Comparison of ENCODE assay signal across 24 mouse cellular contexts in the genomic region with DNA sequence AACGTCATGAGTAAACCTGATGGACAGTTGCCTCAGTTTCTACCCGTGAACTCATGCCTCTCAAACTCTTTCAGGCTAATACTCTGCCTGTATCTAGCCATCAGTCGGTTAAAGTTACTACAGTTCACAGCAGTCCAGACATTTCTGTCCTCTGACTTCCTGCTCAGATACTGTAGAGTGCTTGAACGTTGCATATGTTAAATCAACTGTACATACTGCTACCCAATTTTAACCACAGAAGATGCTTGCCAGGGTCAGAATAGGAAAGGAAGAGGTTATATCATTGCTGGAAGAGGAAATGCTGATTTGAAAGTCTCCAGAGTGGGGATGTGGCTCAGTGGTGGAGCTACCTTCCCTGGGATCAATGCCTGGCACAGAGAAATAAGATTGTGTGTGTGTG. TPM values are rescaled to one million over a fixed set of nuclear protein-coding genes. Genes with fewer than 3 reads are reported as not detected.
A peak's percentile ranks its signal among the peaks of the same experiment; 100 is the strongest.
DNase-seq lines count a peak whose midpoint lies in the region; ATAC-seq and TF ChIP-seq lines count a peak whose summit lies in the region.
"Had no signal": no experiment of that assay in that cellular context is flagged by ENCODE, and none has a peak within 500 bp of the region (broad histone marks: within the 10 kb centered on the region; RNA-seq: fewer than 3 reads in every experiment).

No protein-coding gene starts in this region.

- peak; percentile 6 for DNase-seq in liver, adult 2 months (ENCODE audit: extremely low read depth, low read depth, low spot score)
- DNase-seq in liver, postnatal 0 days = no peak
- DNase-seq in heart, postnatal 36 days = no peak
- DNase-seq in spleen, postnatal 36 days (ENCODE audit: low spot score in 2 of 2) = no peak
- no peak for DNase-seq in lung, postnatal 10 days
- DNase-seq: adrenal gland, postnatal 10 days; adrenal gland, postnatal 36 days; cerebellum, adult 18-20 months; cerebellum, adult 9-10 months; cerebellum, postnatal 14 days; forebrain, postnatal 0 days; gastrocnemius, adult 2 months; gastrocnemius, postnatal 14 days had no signal

- no peak overlapping the region for H3K9ac ChIP-seq in liver, adult 2 months (ENCODE audit: low read depth, low read length)
- H3K9ac ChIP-seq in liver, postnatal 0 days (replicated peaks) = no peak overlapping the region
- no peak overlapping the region for H3K9ac ChIP-seq in intestine, embryonic 15.5 days
- H3K9ac ChIP-seq: embryonic facial prominence, embryonic 12.5 days; embryonic facial prominence, embryonic 15.5 days; forebrain, postnatal 0 days; heart, embryonic 13.5 days; hindbrain, embryonic 13.5 days had no signal

- intact Hi-C loops in heart, postnatal 36 days (cut with DNase I) = no loop called here

- WGBS in liver, adult 2 months = 74% methylated on average over 4 of the region's 4 CpGs
- WGBS in liver, postnatal 0 days (ENCODE audit: insufficient replicate concordance) = 42% methylated on average over 4 of the region's 4 CpGs
- 80% methylated on average over 4 of the region's 4 CpGs for WGBS in intestine, embryonic 15.5 days

- TF ChIP-seq POLR2A in liver, adult 2 months (IDR thresholded peaks at IDR 0.05; ENCODE audit: extremely low read depth, insufficient read depth, low read length) = no peak

- TF ChIP-seq EP300 in liver, postnatal 0 days (IDR thresholded peaks at IDR 0.05; ENCODE audit: low read depth) = no peak

- no peak for TF ChIP-seq CTCF in liver, adult 2 months (IDR thresholded peaks at IDR 0.05; ENCODE audit: low read depth, low read length)
- TF ChIP-seq CTCF in liver, postnatal 0 days (IDR thresholded peaks at IDR 0.05; ENCODE audit: low read depth) = no peak

- no peaks in the 10 kb centered on the region for H3K9me3 ChIP-seq in liver, postnatal 0 days (ENCODE audit: low read length)
- no peaks in the 10 kb centered on the region for H3K9me3 ChIP-seq in intestine, embryonic 15.5 days
- H3K9me3 ChIP-seq: embryonic facial prominence, embryonic 12.5 days; embryonic facial prominence, embryonic 15.5 days; heart, embryonic 13.5 days; hindbrain, embryonic 10.5 days; hindbrain, embryonic 13.5 days had no signal

- no peak overlapping the region for H3K27ac ChIP-seq in liver, adult 2 months (replicated peaks; ENCODE audit: insufficient read depth, low read depth, low read length)
- H3K27ac ChIP-seq in liver, postnatal 0 days (ENCODE audit: low read depth) = no peak overlapping the region
- no peak overlapping the region for H3K27ac ChIP-seq in intestine, embryonic 15.5 days
- H3K27ac ChIP-seq: embryonic facial prominence, embryonic 12.5 days; embryonic facial prominence, embryonic 15.5 days; gastrocnemius, adult 2 months; heart, embryonic 13.5 days; hindbrain, embryonic 10.5 days; hindbrain, embryonic 13.5 days had no signal

- H3K4me2 ChIP-seq in liver, postnatal 0 days (ENCODE audit: low read depth, low read length) = no peak overlapping the region
- no peak overlapping the region for H3K4me2 ChIP-seq in intestine, embryonic 15.5 days (replicated peaks)
- H3K4me2 ChIP-seq: embryonic facial prominence, embryonic 12.5 days; embryonic facial prominence, embryonic 15.5 days; heart, embryonic 13.5 days; hindbrain, embryonic 13.5 days had no signal

- ATAC-seq in liver, postnatal 0 days = no peak
- ATAC-seq in common myeloid progenitor, adult 5-6 weeks (replicated peaks; ENCODE audit: low read depth, poor library complexity, severe bottlenecking) = peak; percentile 76
- peak; percentile 39 for ATAC-seq in megakaryocyte, adult 5-6 weeks (ENCODE audit: poor library complexity, severe bottlenecking)
- ATAC-seq in intestine, embryonic 15.5 days = no peak
- ATAC-seq: forebrain, embryonic 14.5 days; forebrain, postnatal 0 days; hindbrain, embryonic 16.5 days; Patski had no signal

- no peaks in the 10 kb centered on the region for H3K27me3 ChIP-seq in liver, adult 2 months (ENCODE audit: control insufficient read depth, insufficient read depth, low read length)
- H3K27me3 ChIP-seq in liver, postnatal 0 days (ENCODE audit: insufficient read depth, low read length) = no peaks in the 10 kb centered on the region
- no peaks in the 10 kb centered on the region for H3K27me3 ChIP-seq in intestine, embryonic 15.5 days (replicated peaks)
- H3K27me3 ChIP-seq: embryonic facial prominence, embryonic 12.5 days; embryonic facial prominence, embryonic 15.5 days; heart, embryonic 13.5 days; hindbrain, embryonic 13.5 days; Patski had no signal

- H3K4me3 ChIP-seq in liver, adult 2 months (ENCODE audit: insufficient read depth, low read depth, low read length) = no peak overlapping the region
- H3K4me3 ChIP-seq in liver, postnatal 0 days (ENCODE audit: low read depth, low read length) = no peak overlapping the region
- no peak overlapping the region for H3K4me3 ChIP-seq in intestine, embryonic 15.5 days (replicated peaks)
- H3K4me3 ChIP-seq: embryonic facial prominence, embryonic 12.5 days; embryonic facial prominence, embryonic 15.5 days; gastrocnemius, adult 2 months; heart, embryonic 13.5 days; hindbrain, embryonic 10.5 days; hindbrain, embryonic 13.5 days had no signal

- H3K79me2 ChIP-seq in liver, adult 2 months (ENCODE audit: control insufficient read depth, insufficient read depth, low read length) = no peaks in the 10 kb centered on the region

- no peaks in the 10 kb centered on the region for H3K4me1 ChIP-seq in liver, adult 2 months (ENCODE audit: control insufficient read depth, insufficient read depth, low read length)
- H3K4me1 ChIP-seq in liver, postnatal 0 days (ENCODE audit: insufficient read depth) = no peaks in the 10 kb centered on the region
- H3K4me1 ChIP-seq in intestine, embryonic 15.5 days (replicated peaks) = no peaks in the 10 kb centered on the region
- H3K4me1 ChIP-seq: embryonic facial prominence, embryonic 12.5 days; embryonic facial prominence, embryonic 15.5 days; heart, embryonic 13.5 days; hindbrain, embryonic 13.5 days had no signal

- H3K36me3 ChIP-seq in liver, adult 2 months (ENCODE audit: control insufficient read depth, insufficient read depth, low read length) = peaks cover 9% of the 10 kb centered on the region
- H3K36me3 ChIP-seq in liver, postnatal 0 days (replicated peaks; ENCODE audit: insufficient read depth, low read length) = peaks cover 4% of the 10 kb centered on the region
- H3K36me3 ChIP-seq in intestine, embryonic 15.5 days = peaks cover 9% of the 10 kb centered on the region; the same call in 1 of the 2 replicates

RNA-seq across cellular contexts. Expression of a gene that starts 24.7 kb away (rescaled TPM):
- total RNA-seq in liver, adult 2 months (2014; rRNA removed) = 10.3 and 10.8 TPM in 2 replicates
- 9.7 and 11.5 TPM in 2 replicates for polyA plus RNA-seq in liver, adult 2 months (2012; rRNA removed)
- polyA plus RNA-seq in liver, postnatal 0 days (2015; fragmentation: Nextera tagmentation; extraction: Ambion mirVana) = 20.3 and 20.9 TPM in 2 replicates
- total RNA-seq in common myeloid progenitor, adult 5-6 weeks (2017) = 37.9 and 38.4 TPM in 2 replicates
- total RNA-seq in megakaryocyte, adult 5-6 weeks (2015) = 46.7 and 70.9 TPM in 2 replicates
- 24.0 and 25.4 TPM in 2 replicates for total RNA-seq in megakaryocyte, adult 5-6 weeks (2017)
- total RNA-seq in heart, postnatal 36 days (2021) = 10 to 100 TPM; 20.2 to 21.0 TPM
- 64.2 and 68.9 TPM in 2 replicates for polyA plus RNA-seq in intestine, embryonic 15.5 days (2015; fragmentation: Nextera tagmentation; extraction: Ambion mirVana)

RNA-seq across cellular contexts. Expression of a gene that starts 29.6 kb away (rescaled TPM):
- 67.1 and 70.9 TPM in 2 replicates for total RNA-seq in liver, adult 2 months (2014; rRNA removed)
- 37.4 and 74.5 TPM in 2 replicates for polyA plus RNA-seq in liver, adult 2 months (2012; rRNA removed)
- 15.0 and 17.4 TPM in 2 replicates for polyA plus RNA-seq in liver, postnatal 0 days (2015; fragmentation: Nextera tagmentation; extraction: Ambion mirVana)
- 15.0 and 16.9 TPM in 2 replicates for total RNA-seq in common myeloid progenitor, adult 5-6 weeks (2017)
- total RNA-seq in megakaryocyte, adult 5-6 weeks (2015) = 12.4 and 14.3 TPM in 2 replicates
- 7.2 and 9.6 TPM in 2 replicates for total RNA-seq in megakaryocyte, adult 5-6 weeks (2017)
- total RNA-seq in heart, postnatal 36 days (2021) = 10 to 100 TPM; 59.8 to 62.9 TPM
- 18.1 and 20.8 TPM in 2 replicates for polyA plus RNA-seq in intestine, embryonic 15.5 days (2015; fragmentation: Nextera tagmentation; extraction: Ambion mirVana)

RNA-seq across cellular contexts. Expression of a gene that starts 59.4 kb away (rescaled TPM):
- total RNA-seq in liver, adult 2 months (2014; rRNA removed) = 1.1 and 1.5 TPM in 2 replicates
- polyA plus RNA-seq in liver, adult 2 months (2012; rRNA removed) = 0.35 and 0.50 TPM in 2 replicates
- 1.5 TPM in 2 replicates for polyA plus RNA-seq in liver, postnatal 0 days (2015; fragmentation: Nextera tagmentation; extraction: Ambion mirVana)
- total RNA-seq in common myeloid progenitor, adult 5-6 weeks (2017) = 21.9 and 34.1 TPM in 2 replicates
- 21.0 and 22.1 TPM in 2 replicates for total RNA-seq in megakaryocyte, adult 5-6 weeks (2015)
- total RNA-seq in megakaryocyte, adult 5-6 weeks (2017) = 21.7 and 26.2 TPM in 2 replicates
- 1 to 10 TPM; 3.0 to 4.6 TPM for total RNA-seq in heart, postnatal 36 days (2021)
- 6.2 and 6.9 TPM in 2 replicates for polyA plus RNA-seq in intestine, embryonic 15.5 days (2015; fragmentation: Nextera tagmentation; extraction: Ambion mirVana)

Comparison
In these comparisons a context has a peak if more than half of its experiments do, and no peak if none do; other contexts are left out.
1. ATAC-seq: peak in common myeloid progenitor, adult 5-6 weeks (single experiment) and megakaryocyte, adult 5-6 weeks (single experiment); none in liver, postnatal 0 days (single experiment) and intestine, embryonic 15.5 days (single experiment).